Mouse (Mus musculus) heart, postnatal 0 days (tissue): ENCODE results near the gene Ripor3.

Experiments used
- CTCF ChIP-seq: IDR thresholded peaks from 2 replicates; pipeline ENCODE4 v1.5.1; 2016; ENCODE audit warnings: antibody characterized with exemption, control low read depth, low read depth
- EP300 ChIP-seq: IDR thresholded peaks from 2 replicates; pipeline ENCODE4 v1.6.1; 2016; ENCODE audit warnings: antibody characterized with exemption, low read depth

DNA sequence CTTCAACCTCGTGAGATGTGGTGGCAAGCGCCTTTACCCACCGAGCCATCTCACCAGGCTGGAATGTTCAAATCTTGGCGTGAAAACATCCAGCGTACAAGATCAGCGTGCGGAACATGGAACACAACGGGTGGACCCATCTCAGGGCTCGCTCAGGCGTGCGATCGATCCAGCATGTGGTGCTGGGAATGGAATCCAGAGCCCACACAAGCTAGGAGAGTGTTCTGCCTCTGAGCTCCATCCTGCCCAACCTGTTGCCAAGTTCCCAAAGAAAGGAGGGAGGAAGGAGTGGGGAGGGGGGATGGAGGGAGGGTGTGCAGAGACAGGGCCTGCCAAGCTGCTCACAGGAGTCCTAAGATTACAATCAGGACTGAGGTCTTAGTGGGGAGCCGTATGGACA is 34.9 kb upstream of the Ripor3 start:
- TF ChIP-seq CTCF = no peak
- TF ChIP-seq EP300 = no peak
